Mouse (Mus musculus): ENCODE data around the gene Ubxn11.
"Not testable (repeated sequence)": the region's sequence is repeated elsewhere in the genome, so short reads cannot be mapped to it uniquely, and the experiment has no call there.

Gene Ubxn11

DNA sequence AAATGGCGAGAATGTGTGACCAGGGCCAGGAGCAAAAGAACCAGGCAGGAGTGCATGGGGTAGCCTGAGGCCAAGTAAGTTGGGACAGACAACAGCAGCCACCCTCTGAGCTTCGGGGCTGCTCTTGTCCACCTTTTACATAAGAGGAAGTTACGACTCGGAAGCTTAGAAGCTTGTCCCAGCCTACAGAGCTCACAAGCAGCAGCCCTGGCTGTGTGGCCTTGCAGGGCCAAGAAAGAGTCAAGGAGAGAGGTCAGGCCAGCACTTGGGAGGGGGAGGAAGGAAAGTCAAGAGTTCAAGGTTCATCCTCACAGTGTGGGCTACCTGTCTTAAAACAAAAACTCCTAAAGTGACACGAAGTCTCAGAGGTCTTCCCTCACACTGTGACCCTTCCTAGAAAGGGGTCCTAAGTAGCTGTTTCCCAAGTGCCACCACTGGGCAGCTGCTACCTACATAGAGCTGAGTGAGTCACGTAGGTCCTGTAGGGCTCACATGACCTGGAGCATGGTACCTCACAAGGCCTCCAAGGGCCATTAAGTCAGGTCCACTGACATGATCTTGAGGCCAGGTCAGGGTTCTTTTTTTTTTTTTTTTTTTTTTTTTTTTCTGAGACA is 17.9 kb downstream of the Ubxn11 start:
- no peak for DNase-seq

DNA sequence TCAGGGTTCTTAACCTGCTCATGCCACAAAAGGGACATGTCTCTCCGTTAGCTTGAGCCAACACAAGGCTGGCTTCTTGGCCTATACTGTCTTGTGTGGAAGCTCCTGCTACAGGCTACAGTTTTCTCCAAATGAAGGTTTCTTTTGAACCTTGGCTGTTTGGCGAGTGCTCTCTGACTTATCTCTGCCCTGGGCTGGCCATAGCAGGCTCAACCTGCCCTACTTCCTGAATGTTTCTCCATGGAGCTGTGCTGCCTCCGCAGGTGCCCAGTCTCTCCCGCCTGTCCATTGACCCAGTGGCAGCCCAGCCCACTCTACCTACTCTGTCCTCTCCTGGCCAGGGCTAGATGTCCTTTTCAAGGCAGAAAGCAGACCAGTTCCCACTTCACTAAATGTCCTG is 18.5 kb downstream of the Ubxn11 start:
- no peak for DNase-seq

DNA sequence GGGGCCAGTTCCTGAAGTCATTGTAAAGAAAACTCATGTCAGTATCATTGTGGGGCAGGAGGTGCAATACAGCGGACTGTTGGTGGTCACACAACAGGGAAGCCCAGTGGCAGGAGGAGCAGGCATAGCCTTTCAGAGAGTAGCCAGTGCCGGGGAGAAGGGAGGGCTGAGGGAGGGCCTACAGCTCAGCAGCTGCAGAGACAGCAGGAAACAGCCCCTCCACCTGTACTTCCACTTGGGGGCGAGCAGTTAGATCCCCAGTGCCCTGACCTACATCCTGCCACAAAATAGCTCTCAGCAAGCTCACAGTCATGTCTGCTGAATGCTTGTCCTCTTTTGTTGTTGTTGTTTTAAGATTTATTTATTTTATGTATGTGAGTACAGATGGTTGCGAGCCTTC is 19.2 kb downstream of the Ubxn11 start:
- DNase-seq: no peak

DNA sequence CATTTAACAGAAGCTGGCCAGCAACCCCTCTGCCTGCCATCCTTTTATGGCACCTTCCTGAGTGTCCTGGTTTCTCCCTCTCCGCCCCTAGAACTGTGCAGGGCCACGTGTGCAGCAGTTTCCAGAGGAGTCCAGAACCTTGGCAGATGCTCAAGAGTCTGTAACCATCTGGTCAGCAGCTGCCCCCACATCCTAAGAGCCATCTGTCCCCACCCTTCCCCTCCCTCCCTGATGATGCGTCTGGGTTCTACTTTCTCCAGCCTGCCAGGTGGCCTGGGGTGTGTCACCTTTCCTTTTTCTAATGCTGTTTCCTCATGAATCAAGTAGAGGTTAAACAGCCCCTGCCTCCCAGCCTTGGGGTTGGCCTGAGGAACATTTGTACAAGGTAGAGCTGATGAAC is 19.9 kb downstream of the Ubxn11 start:
- DNase-seq: peak; percentile 95

DNA sequence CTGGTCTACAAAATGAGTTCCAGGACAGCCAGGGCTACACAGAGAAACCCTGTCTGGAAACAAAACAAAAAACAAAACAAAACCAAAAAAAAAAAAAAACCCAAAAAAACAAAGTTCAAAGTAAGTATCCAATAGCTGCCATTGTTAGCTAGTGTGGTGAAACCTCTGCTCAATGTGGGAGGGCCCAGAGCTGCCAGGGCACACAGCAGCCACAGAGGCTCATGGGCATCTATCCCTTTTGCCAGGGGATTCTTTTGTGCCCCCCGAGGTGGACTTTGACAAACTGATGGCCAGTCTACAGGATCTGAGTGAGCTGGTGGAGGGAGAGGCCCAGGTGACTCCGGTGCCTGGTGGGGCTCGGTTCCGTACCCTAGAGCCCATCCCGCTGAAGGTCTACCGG is 20.8 kb downstream of the Ubxn11 start:
- DNase-seq: no peak

DNA sequence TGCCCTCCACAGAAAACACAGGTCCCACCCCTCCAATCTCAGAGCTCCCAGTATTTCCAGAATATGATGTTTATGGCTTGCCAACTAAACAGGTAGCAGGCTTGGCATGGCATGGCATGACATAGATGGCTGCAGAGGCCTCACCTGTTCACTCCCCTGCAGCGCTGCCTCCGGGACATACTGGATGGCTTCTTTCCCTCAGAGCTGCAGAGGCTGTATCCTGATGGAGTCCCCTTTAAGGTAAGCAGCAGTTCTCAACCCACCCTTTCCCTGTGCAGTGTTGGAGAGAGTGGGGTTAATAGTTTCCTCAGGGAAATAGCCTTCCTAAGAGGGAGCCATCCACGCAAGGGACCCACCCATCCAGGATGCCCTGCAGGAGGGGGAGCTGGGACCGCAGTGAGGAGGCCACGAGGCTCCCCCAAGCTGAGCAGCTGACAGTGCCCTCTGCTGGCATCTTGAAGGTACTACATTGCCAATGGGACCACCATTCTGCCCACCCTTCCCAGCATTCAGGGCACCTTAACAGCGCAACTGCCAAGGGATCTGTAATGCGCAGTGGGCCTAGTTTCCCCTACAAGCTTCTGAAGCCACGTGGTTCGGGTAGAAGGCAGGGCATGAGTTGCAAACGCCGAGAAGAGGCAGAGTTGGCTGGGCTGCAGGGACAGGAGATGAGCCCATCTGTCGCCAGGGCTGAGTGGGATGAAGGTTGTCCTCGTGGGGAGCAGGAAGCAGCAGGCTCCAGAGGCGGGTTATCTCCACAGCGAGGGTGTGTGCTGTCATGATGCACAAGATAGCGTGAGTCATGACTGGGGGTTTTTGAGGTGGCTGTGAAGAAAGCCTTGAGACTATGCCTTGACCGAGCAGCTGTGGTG is 21.5 kb downstream of the Ubxn11 start:
- DNase-seq: peak; percentile 95

DNA sequence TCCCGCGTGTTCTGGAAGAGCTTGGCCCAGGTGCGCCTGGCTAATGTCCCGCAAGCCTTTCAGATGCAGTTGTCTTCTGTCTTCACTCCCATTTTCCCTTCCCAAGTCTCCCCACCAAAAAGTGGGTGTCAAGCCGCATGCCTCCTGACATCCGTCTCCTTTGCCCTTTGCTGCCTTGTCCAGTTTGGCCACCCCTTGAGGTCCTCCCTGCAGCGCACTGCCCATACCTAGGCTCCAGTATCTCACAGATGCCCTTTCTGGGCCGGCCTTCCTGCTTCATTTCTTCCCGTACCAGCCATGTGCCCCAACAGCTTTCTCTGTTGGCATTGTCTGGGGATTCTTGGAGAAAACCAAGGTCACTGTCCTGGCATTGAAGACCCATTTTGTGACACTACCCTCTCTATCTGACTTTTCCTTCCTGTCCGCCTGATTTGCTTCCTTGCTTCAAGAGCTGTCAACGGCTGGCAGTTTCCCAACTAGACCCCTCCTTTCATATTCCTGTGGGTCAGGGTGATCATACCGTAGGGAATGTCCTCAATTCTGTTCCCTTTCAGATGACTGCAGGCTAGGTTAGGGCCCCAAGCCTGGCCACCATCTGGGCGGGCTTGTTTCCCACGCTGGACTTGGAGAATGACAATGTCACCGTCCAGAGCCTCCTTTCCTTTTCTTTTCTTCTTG is 23.2 kb downstream of the Ubxn11 start:
- peak; percentile 92 for DNase-seq

DNA sequence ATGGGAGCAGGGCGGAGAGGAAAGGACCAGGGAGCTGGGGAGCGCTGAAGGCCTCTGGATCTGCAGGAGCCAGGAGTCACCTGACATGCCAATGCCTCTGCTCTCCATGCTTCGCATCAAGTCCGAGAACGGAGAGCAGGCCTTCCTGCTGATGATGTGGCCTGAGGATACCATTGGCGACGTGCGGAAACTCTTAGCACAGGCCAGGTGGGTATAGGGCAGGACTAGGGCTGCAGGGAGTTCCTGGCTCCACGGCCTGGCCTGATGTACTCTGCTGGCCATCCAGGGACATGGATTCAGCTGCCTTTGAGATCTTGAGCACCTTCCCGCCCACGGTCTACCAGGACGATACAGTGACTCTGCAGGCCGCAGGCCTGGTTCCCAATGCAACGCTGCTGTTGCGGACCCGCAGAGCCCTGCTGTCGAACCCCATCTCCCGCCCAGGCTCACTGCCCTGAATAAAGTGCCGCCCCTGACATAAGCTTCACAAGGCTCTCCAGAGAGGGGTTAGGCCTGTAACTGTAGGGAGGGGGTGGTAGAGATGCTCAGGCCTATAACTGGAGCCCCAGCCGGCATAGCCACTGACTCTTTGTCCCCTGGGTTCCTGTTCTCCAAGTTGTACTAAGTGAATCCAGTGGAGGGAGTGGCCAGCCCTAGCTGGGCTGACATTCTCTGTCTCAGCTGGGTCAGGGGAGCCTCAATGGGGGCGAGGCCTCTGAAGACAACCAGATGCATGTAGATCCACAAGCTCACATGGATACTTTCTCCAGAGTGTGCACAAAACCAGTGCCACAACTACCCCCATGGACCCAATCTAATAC is 24.1 kb downstream of the Ubxn11 start:
- DNase-seq: peak; percentile 92

DNA sequence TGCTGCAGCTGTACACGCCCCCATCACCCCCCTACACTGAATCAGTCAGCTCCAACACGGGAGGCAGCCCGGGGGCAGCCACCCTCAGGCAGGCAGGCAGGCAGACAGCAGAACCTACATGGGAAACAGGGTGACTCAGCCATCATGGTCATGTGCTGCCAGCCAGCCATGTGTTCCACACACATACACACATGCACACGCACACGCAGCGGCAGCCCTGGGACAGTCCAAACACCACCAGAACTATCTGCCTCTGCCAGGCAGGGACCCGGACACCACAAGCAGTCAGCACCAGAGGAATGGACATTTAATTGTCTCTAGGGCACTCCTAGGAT is 24.7 kb downstream of the Ubxn11 start:
- DNase-seq: peak; percentile 91

DNA sequence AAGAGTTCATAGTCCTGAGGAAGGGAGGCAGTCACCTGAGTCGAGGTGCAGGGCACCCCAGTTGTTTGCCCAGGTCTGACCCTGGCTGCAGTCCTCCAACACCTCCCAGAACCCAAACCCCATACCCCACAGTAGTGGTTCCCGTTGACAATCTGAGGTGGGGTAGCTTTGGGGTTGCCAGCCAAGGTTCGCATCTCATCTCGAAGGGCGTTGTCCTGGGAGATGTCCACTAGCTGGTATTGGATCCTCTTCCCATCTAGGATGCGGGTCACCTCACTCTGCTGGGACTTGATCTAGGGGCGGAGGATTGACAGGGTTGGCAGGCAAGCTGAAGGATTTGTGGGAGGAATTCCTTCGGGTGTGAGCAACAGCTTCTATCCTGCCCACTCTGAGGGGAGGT is 25.4 kb downstream of the Ubxn11 start:
- DNase-seq: peak; percentile 92

DNA sequence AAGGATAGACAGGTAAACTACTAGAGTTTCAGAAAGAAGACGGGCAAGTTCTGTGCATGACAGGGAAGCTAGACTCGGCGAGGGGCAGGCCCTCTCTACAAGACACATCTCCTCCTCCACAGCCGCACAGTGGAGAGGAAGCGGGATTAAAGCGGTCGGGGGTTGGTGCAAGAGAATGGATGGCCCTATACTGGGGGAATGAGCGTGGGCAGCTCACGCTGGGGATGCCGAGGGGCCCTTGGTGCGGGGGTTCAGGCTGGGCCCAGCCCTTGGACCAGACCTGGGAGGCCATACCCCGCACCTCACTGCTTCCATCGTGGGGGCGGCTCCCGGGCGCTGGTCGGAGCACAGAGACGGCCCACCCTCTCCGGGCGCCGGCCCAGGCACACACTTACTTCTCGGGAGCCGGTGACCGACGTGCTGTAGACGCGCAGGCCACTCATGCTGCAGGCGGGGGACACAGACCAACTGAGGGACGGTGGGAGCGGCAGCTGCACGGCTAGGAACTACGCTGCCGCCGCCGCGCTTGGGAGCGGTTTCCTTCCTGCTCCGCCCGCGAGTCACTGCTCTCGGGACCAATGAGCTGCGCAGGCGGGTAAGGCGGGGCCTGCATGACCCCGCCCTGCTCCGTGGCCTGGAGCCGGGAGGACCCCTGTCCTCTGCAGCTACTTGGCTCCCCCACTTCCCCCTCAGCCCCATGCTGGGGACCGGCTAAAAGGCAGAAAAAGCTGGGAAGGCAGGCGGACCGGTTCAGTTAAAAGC is 26.0 kb downstream of the Ubxn11 start, which contains the start of gene Sh3bgrl3:
Gene Sh3bgrl3, minus strand, starts transcription at position 569 of the 762 bp plus-strand sequence.
- peak; percentile 100 for DNase-seq

DNA sequence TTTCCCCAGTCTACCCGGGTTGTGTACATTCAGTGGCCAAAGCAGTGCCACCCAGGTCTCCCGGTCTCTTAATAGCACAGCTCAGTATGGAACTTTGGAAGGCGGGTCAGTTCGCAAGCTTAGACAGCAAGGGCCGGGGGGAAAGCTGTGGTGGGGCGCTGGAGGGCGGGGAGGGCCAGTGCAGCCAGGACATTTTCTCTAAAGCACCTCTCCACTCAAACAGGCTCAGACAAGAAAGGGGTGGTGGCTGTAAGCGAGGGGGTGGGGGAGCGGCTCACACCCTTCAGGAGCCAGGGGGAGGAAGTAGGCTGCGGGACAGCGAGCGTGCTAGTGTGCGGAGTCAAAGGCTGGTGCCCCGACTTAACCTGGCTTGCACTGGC is 26.6 kb downstream of the Ubxn11 start:
- DNase-seq: no peak

DNA sequence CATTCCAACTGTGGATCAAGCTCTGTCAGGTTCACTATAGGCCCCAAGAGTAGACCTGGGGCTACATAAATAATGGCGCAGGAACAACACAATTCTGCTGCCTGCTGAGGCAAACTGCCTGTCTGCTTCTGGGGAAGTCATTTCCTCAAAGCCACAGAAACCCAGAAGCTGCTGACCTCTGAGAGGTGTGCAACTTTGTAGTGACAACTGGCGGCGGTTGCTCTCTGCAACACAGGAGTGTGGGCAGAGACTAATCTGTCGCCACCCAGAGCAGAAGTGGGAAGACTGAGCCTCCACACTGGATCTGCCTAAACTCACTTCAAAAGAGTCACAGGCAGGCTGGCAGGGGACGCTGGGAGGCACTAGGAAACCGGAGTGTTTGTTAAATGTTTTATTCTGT is 27.1 kb downstream of the Ubxn11 start:
- no peak for DNase-seq

DNA sequence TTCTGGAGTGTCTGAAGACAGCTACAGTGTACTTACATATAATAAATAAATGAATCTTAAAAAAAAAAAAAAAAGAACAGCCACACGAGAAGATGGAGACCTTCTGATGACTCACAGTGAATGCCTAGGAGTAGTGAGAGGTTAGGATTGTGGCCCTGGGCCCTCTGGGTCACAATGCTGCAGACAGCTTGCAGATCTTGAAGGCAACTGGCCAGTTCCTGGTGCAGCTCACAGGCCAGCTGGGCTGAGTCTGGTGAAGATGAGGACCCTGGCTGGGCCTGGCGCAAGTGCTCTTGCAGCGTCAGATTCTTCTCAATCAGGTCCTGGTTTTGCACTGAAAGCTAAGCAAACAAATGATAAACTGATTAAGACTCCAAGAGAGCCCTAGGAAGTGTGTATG is 29.7 kb downstream of the Ubxn11 start:
- peak; percentile 68 for DNase-seq

DNA sequence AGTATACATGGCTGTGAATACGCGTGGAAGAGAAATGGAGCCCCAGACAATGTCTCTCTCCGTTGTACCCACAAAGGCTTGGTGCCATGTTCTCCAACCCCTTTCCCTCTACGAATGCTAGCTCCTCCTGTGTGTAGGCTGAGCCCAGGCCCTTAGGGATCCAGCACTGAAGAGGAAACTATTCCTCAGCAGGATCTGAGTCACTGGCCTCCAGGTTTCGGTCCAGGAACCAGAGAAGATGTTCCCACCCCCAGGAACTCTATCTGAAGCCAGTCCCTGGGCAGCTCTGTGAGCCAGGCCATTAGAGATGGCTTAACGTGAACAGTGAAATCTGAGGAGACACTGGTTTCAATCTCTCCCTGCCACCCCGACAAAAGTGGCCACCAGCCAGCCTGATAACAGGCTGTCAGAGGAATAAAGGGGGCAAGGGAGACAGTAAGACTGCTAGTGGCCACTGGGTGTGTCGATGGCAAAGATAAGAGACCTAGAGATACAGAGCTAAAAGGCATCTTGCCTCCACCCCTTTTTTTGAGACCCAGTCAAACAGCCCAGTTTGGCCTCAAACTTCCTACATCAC is 30.2 kb downstream of the Ubxn11 start:
- peak; percentile 85 for DNase-seq

DNA sequence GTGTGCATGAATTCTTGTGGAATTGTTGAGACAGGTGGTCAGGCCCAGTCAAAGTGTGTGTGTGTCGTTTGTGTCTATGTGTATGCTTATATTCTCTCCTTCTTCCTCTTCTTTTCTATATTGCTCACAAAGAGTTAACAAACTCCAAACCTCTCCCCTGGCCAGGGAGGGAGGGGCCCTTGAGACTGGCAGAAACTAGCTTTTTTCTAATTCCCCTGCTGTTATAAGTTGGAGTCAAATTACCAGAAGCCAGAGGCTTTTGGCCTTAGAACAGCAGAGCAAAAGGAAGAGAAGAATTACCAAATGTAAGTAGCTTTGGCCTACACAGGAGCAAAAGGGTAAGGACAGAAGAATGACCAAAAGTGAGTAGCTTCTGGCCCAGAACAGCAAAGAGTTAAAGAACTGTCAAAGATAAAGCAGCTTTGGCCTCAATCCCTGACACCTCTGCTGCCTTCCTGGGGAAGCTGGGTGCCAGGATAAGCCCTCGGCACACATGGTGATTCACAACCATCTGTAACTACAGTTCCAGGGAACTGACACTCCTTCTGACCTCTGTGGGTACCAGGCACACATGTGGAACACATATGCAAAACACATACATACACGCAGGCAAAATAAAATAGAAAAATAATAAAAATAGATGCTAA is 34.0 kb downstream of the Ubxn11 start:
- no peak for DNase-seq

DNA sequence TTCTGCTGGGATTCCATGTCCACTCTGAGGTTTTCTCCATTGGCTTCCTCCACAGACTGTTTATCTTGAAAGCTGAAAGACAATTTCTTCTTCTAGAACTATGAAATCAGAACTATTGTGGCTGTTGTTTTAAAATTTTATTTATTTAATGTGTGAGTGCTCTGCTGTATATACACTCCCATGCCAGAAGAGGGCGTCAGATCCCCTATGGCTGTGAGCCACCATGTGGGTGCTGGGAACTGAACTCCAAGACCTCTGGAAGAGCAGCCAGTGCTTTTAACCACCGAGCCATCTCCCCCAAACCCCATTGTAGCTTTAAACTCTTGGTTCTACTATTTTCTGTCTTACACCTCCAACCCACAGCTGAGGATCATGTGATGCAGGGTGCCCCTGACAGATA is 36.5 kb downstream of the Ubxn11 start:
- DNase-seq: no peak

DNA sequence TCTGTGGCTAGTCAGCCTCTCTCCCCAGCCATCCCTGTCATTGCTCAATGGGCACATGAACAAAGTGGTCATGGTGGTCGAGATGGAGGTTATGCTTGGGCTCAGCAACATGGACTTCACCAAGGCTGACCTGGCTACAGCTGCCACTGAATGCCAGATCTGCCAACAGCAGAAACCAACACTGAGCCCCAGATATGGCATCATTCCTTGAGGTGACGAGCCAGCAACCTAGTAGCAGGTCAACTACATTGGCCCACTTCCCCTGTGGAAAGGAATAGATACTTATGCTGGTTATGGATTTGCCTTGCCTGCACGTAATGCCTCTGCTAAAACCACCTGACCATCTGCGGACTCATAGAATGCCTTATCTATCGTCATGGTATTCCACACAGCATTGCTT is 41.9 kb downstream of the Ubxn11 start:
- not testable (repeated sequence) for DNase-seq

DNA sequence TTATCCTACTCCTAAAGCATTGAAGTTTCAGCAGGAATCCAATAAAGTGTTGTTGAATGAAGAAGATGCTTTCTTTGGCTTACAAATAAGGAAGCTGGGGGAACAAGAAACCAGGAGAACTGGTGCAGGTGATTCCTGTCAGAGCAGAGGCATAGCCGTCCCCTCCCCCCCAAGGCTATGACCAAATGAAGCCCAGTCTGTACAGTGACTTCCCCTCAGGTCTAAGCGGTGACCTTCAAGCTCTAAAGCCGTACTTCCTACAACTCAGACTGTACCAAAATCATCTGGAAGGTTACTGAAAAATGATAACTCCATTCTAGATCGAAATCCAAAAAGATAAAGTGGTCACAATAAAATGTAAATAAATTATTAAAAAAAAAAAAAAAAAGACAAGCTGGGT is 47.0 kb downstream of the Ubxn11 start:
- no peak for DNase-seq

DNA sequence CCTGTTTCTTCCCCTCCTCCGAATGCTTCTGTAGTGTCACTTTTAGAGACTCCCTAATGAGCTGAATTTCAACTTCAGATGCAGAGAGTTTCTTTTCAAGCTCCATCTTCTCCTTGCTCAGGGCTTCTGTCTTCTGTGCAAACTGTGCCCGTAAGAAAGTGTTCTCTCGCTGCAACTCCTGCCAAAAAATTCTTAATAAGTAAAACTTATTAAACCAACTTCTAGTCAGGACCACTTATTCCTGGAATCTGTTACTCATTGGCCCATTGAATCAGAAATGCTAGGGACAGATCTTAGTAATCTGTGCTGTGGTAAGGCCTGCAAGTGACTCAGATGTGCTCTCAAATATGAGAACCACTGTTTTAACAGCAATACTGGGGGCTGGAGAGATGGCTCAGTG is 49.7 kb downstream of the Ubxn11 start:
- DNase-seq: no peak

DNA sequence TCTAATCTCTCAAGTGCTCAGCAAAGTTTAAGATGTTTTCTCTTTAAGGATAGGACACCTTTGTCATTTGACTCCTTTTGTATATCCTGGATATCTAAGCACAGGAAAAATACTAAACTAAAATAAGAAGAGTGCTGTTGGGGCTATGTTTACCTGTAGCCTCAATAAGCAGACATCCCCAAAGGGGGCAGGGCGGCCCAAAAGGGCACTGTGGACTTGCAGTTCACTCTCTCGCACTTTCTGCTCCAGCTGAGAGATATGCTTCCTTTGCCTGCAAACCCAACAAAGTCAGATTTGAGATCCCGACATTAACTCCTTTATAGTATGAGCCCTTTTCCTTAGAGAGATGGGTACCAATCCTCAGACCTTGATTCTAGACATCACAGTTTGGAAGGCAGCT is 51.3 kb downstream of the Ubxn11 start:
- DNase-seq: no peak

DNA sequence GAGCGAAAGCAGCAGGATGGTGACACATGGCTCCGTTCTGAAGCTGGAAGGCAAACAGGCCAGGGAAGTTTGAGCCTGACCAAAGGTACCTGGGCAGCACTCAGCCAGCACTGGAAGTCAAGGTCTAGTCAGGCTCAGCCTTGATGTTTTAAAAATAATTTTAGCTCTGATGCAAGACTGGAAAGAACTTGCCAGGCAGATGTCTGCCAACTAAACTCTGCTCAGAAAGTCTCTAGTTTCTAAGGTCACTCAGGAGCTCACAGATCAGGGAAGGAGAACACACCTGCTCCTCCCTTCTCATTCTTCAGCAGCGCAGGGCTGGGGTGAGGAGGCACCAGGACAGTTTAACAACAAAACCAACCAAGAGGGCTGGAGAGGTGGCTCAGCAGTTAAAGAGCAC is 52.0 kb downstream of the Ubxn11 start:
- DNase-seq: peak; percentile 91

All from heart, adult 11 months (tissue).